Mouse (Mus musculus): ENCODE measurements at regions not wholly inside any gene's neighbourhood (a gene's known extent, or its start where the extent isn't known, plus 50 kb on each side); places are given as distances from the start of the nearest gene placed in this dataset.

DNA sequence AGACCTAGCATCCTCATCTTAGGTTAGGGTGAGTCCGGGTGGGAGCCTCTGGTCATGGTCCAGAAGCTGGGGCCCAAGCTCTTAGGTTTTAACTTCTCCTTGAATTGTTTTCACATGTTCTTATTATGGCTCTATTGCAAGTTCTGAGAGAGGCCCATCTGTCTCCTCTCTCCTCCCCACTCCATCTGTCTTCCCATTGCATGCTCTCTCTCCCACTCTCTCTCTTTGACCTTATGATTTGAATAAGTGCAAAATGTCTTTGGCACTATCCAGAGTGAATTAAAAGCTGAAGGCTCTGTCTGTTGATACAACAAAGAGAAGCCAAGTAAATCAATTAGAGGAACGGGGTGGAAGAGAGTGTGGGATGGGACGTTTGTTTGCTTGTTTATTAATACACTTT is 146.2 kb upstream of the Rfx3 start:
- Histone ChIP-seq H3K9ac (ENCODE audit: low read depth, low read length) (no peak overlapping the region), H3K4me3 (ENCODE audit: low read length) (no peak overlapping the region), H3K4me1 (ENCODE audit: control insufficient read depth, insufficient read depth, low read length) (no peaks in the 10 kb centered on the region), H3K9me3 (ENCODE audit: control insufficient read depth, low read length) (no peaks in the 10 kb centered on the region), H3K36me3 (ENCODE audit: control insufficient read depth, insufficient read depth, low read length) (no peaks in the 10 kb centered on the region), H3K27me3 (replicated peaks; ENCODE audit: control insufficient read depth, insufficient read depth, low read length) (no peaks in the 10 kb centered on the region), H3K27ac (ENCODE audit: low read length) (no peak overlapping the region), H3K4me2 (ENCODE audit: low read depth, low read length) (no peak overlapping the region)
- WGBS: 88% methylated on average over 3 of the region's 3 CpGs
- ATAC-seq: no peak

DNA sequence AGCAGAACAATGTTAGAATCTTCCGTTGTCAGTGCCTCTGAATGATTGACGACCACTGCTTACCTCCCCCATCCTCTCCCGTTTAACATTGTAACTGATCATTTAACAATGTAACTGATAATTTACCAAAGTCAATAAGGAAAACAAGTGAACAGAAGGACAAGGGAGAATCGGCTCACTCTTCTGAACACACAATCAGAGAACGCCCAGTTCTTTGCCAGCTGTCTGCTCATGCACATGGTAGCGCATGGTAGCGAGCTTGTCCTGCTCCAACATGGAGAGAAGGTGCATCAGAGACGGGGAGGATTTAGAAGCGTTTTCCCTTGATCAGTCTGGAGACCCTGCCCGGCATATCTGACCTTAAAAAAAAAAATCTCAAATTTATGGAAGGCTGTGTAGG is 126.6 kb upstream of the Rfx3 start:
- no peak overlapping the region for H3K27ac ChIP-seq (ENCODE audit: low read length)
- H3K4me1 ChIP-seq (ENCODE audit: control insufficient read depth, insufficient read depth, low read length): no peaks in the 10 kb centered on the region
- no peaks in the 10 kb centered on the region for H3K27me3 ChIP-seq (replicated peaks; ENCODE audit: control insufficient read depth, insufficient read depth, low read length)
- no peak overlapping the region for H3K4me3 ChIP-seq (ENCODE audit: low read length)
- no peak for ATAC-seq
- H3K9me3 ChIP-seq (ENCODE audit: control insufficient read depth, low read length): no peaks in the 10 kb centered on the region
- H3K36me3 ChIP-seq (ENCODE audit: control insufficient read depth, insufficient read depth, low read length): no peaks in the 10 kb centered on the region
- H3K9ac ChIP-seq (ENCODE audit: low read depth, low read length): no peak overlapping the region
- no peak overlapping the region for H3K4me2 ChIP-seq (ENCODE audit: low read depth, low read length)
- WGBS: 76% methylated on average over 10 of the region's 10 CpGs

DNA sequence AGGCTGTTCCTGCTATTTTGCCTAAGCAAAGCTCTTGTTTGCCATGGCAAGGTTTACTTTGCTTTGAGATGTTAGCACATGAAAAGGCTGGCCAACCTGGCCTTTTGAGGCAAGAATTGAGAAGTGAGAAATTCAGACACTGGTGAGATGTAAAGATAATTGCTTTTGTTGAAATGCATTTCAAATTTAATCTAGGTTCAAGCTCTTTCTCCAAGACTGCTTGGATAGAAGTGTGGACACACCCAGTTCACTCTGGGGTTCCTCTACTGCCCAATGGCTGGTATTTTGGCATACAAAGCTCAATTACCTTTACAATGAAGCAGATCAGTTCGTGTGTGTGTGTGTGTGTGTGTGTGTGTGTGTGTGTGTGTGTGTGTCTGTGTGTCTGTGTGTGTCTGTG is 123.8 kb upstream of the Rfx3 start:
- 19% methylated on average over 1 of the region's 1 CpGs for WGBS

DNA sequence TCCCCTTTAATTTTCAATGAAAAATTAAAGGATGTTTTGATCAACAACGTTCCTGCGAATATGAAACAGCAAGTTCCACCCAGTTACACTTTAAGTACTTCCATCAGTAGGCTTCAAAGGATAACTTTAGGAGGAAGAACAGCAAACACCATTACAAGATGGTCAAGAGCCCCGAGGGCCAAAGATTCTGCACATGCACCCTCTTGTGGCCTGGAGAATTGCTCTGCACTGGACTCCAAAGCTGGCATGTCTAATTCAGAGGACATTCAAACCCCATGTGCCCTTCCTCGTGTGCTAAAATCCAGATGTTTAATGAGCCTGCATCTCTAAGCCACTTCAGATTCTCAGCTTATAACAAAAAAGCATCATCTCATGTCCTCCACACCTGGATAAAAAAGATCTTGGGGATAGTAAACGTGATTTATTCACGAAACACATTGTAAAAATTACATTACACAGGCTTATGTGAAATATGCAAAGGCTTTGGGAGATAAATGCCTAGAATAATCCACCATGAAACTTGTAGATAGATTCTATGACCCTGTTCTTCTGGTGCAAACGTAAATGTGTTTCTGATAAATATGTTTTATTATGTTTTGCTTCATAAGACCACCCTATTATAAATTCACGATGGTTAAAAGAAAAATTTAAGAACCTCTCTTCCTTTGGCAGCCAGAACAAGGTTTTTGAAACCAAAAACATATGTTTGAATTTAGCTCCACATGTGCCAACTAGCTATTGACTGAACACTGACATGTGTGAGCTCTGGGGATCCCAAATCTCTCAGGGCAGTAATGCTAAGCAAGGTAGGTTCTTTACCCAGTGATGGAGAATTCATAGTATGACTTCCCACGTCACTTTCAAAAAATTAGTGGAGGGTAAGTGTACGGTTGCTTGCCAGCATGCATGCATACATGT is 100.6 kb upstream of the Rfx3 start:
- Histone ChIP-seq H3K27ac (ENCODE audit: low read length) (no peak overlapping the region), H3K4me2 (ENCODE audit: low read depth, low read length) (no peak overlapping the region), H3K36me3 (ENCODE audit: control insufficient read depth, insufficient read depth, low read length) (no peaks in the 10 kb centered on the region), H3K9ac (ENCODE audit: low read depth, low read length) (no peak overlapping the region), H3K4me1 (ENCODE audit: control insufficient read depth, insufficient read depth, low read length) (no peaks in the 10 kb centered on the region), H3K9me3 (ENCODE audit: control insufficient read depth, low read length) (no peaks in the 10 kb centered on the region), H3K4me3 (ENCODE audit: low read length) (no peak overlapping the region), H3K27me3 (replicated peaks; ENCODE audit: control insufficient read depth, insufficient read depth, low read length) (no peaks in the 10 kb centered on the region)
- ATAC-seq: no peak
- 79% methylated on average over 10 of the region's 10 CpGs for WGBS

More for the DNA sequence above, 123.8 kb upstream of the Rfx3 start:
- H3K4me3 ChIP-seq (ENCODE audit: low read length): no peak overlapping the region
- H3K27me3 ChIP-seq (replicated peaks; ENCODE audit: control insufficient read depth, insufficient read depth, low read length): no peaks in the 10 kb centered on the region
- no peaks in the 10 kb centered on the region for H3K36me3 ChIP-seq (ENCODE audit: control insufficient read depth, insufficient read depth, low read length)
- no peak for ATAC-seq
- H3K9me3 ChIP-seq (ENCODE audit: control insufficient read depth, low read length): no peaks in the 10 kb centered on the region
- H3K4me2 ChIP-seq (ENCODE audit: low read depth, low read length): no peak overlapping the region
- no peak overlapping the region for H3K27ac ChIP-seq (ENCODE audit: low read length)
- no peak overlapping the region for H3K9ac ChIP-seq (ENCODE audit: low read depth, low read length)
- no peaks in the 10 kb centered on the region for H3K4me1 ChIP-seq (ENCODE audit: control insufficient read depth, insufficient read depth, low read length)

DNA sequence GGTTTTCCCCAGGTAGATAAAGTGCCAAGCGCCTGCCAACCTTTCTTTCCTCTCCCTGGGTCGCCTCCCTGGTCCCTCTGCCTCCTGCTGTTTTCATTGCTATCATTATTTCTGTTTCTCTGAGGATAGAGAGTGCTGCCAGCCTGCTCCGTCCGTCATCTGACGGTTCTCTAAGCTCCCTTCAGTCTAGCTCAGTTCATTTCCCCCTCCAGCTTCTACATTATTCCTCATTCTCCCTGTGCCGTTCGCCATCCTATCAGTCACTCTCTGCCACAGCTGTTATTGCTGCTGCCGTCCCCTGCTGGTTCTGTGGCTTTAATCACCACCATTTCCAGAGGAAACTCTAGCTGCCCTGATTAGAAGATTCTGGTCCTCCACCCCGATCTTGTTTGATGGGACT is 84.7 kb upstream of the Rfx3 start:
- no peak for ATAC-seq
- no peaks in the 10 kb centered on the region for H3K36me3 ChIP-seq (ENCODE audit: control insufficient read depth, insufficient read depth, low read length)
- no peak overlapping the region for H3K9ac ChIP-seq (ENCODE audit: low read depth, low read length)
- no peaks in the 10 kb centered on the region for H3K4me1 ChIP-seq (ENCODE audit: control insufficient read depth, insufficient read depth, low read length)
- no peaks in the 10 kb centered on the region for H3K9me3 ChIP-seq (ENCODE audit: control insufficient read depth, low read length)
- H3K27me3 ChIP-seq (replicated peaks; ENCODE audit: control insufficient read depth, insufficient read depth, low read length): no peaks in the 10 kb centered on the region
- H3K4me2 ChIP-seq (ENCODE audit: low read depth, low read length): no peak overlapping the region
- no peak overlapping the region for H3K4me3 ChIP-seq (ENCODE audit: low read length)
- 37% methylated on average over 9 of the region's 9 CpGs for whole genome bisulfite sequencing
- no peak overlapping the region for H3K27ac ChIP-seq (ENCODE audit: low read length)

DNA sequence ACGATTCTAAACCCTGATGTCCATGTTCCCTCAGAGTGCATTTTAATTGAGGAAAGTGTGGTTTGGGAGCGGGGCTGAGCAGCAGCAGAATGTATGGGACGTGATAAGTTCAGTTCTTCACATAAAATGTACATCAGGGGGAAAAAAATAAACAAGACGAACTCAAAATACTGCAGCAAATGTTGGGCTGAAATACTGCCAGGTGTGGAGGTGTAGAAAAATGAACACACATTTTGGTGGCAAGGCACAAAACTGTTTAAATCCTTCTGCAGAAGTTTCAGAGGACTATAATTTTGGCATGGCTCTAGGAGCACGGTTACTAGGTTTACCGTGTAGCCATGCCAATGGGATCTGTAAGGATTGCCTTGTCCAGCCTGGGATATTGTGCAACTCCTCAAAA is 81.3 kb upstream of the Rfx3 start:
- Histone ChIP-seq H3K9me3 (ENCODE audit: control insufficient read depth, low read length) (no peaks in the 10 kb centered on the region), H3K36me3 (ENCODE audit: control insufficient read depth, insufficient read depth, low read length) (no peaks in the 10 kb centered on the region), H3K27me3 (replicated peaks; ENCODE audit: control insufficient read depth, insufficient read depth, low read length) (no peaks in the 10 kb centered on the region), H3K9ac (ENCODE audit: low read depth, low read length) (no peak overlapping the region), H3K4me1 (ENCODE audit: control insufficient read depth, insufficient read depth, low read length) (no peaks in the 10 kb centered on the region), H3K4me2 (ENCODE audit: low read depth, low read length) (no peak overlapping the region), H3K27ac (ENCODE audit: low read length) (no peak overlapping the region), H3K4me3 (ENCODE audit: low read length) (no peak overlapping the region)
- no peak for ATAC-seq
- WGBS: 79% methylated on average over 6 of the region's 6 CpGs

DNA sequence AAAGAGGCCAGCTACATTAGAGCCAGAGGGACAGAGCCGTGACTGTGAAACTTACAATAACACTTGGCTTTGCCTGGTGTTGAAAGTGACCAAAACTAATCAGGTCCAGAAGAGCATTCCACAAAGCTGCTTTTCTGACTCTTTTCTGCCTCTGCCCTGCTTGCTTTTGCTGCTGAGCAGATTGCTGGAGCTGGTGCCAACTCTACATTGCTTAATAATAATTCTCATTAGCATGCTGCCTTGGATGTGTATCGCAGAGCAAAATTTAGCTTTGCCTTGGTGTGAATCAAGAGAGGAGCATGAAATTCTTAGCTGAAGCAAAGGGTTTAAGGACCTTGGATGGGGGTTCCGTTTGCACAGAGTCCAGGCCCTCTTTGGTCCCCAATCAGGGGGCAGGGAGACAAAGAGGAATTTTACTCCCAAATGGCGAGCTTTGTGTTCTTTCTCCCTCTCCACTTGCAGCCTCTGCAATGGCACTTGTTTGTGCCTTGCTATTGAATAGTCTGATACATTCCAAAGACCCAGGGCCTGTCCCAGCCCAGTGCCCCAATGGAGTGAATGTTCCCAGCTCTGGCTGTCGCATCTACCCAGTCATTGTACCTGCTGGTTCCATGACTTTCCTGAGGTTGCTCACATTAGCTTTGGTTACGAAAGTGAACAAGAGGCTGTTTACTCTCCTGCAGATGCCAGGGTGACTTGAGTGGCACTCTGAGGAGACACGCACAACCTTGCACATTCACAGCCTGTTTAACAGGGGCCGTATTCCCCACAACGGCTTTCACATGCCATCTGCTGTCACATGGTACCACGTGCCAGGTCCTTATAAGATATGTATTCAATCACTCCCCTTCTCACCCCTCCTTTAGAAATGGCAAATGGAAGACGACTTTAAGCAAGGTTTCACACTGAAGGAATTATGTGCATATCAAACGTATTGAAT is 76.9 kb upstream of the Rfx3 start:
- Histone ChIP-seq H3K9me3 (ENCODE audit: control insufficient read depth, low read length) (no peaks in the 10 kb centered on the region), H3K4me3 (ENCODE audit: low read length) (no peak overlapping the region), H3K9ac (ENCODE audit: low read depth, low read length) (no peak overlapping the region), H3K4me2 (ENCODE audit: low read depth, low read length) (no peak overlapping the region), H3K27me3 (replicated peaks; ENCODE audit: control insufficient read depth, insufficient read depth, low read length) (no peaks in the 10 kb centered on the region), H3K36me3 (ENCODE audit: control insufficient read depth, insufficient read depth, low read length) (no peaks in the 10 kb centered on the region), H3K27ac (ENCODE audit: low read length) (no peak overlapping the region), H3K4me1 (ENCODE audit: control insufficient read depth, insufficient read depth, low read length) (no peaks in the 10 kb centered on the region)
- WGBS: 74% methylated on average over 12 of the region's 12 CpGs
- no peak for ATAC-seq

DNA sequence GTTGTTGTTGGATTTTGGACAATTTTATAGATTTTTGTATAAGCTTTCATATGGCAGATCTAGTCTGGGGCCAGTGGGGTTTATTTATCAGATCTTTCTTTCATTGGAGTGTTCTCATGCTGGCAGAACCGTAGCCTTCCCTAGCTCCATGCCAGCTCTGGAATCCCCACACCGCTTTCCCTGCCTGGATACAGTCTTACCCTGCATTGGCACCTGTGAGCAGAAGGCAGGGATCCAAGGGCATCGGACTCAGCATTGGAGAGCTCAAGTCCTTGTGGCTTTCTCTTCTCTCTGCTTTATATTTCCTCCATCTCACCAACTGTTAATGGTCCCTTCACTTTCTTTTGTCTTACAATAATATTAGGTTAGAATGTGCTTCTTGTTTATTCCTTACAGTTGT is 59.4 kb upstream of the Rfx3 start:
- H3K9ac ChIP-seq (ENCODE audit: low read depth, low read length): no peak overlapping the region
- 93% methylated on average over 3 of the region's 3 CpGs for WGBS
- H3K9me3 ChIP-seq (ENCODE audit: control insufficient read depth, low read length): no peaks in the 10 kb centered on the region
- no peaks in the 10 kb centered on the region for H3K36me3 ChIP-seq (ENCODE audit: control insufficient read depth, insufficient read depth, low read length)
- H3K27me3 ChIP-seq (replicated peaks; ENCODE audit: control insufficient read depth, insufficient read depth, low read length): no peaks in the 10 kb centered on the region
- ATAC-seq: no peak
- no peak overlapping the region for H3K4me3 ChIP-seq (ENCODE audit: low read length)
- no peak overlapping the region for H3K4me2 ChIP-seq (ENCODE audit: low read depth, low read length)
- no peaks in the 10 kb centered on the region for H3K4me1 ChIP-seq (ENCODE audit: control insufficient read depth, insufficient read depth, low read length)
- no peak overlapping the region for H3K27ac ChIP-seq (ENCODE audit: low read length)
